Mouse (Mus musculus) stomach, embryonic 14.5 days (tissue): Measurements from ENCODE around the gene Tsnax. TPM values are rescaled to one million over a fixed set of nuclear protein-coding genes. Genes with fewer than 3 reads are reported as not detected.

Source experiments
- ATAC-seq: fragments of 200-750 bp; cut with Nextera tagmentation; 2 replicates; pipeline ENCODE4 v1.8.0; 2017; ENCODE audit warnings: low read depth, moderate TSS enrichment; ENCODE audit not compliant: insufficient number of reproducible peaks, insufficient read depth, low FRiP score
- H3K27ac ChIP-seq: fragments of 300-500 bp; sonication (generic); 2 replicates; pipeline ENCODE4 v1.5.1; 2014; ENCODE audit warnings: mild to moderate bottlenecking, low read length, moderate library complexity, mixed read lengths
- H3K27me3 ChIP-seq: fragments of 300-500 bp; sonication (generic); 2 replicates; pipeline ENCODE4 v1.6.1; 2014; ENCODE audit warnings: low read length, control low read depth, mixed read lengths; ENCODE audit not compliant: control insufficient read depth, insufficient read depth
- H3K36me3 ChIP-seq: fragments of 300-500 bp; sonication (generic); 2 replicates; pipeline ENCODE4 v1.6.1; 2014; ENCODE audit warnings: mild to moderate bottlenecking, control low read depth, low read length, moderate library complexity, mixed read lengths; ENCODE audit not compliant: control insufficient read depth, insufficient read depth
- H3K4me1 ChIP-seq: fragments of 300-500 bp; sonication (generic); 2 replicates; pipeline ENCODE4 v1.6.1; 2014; ENCODE audit warnings: low read length, control low read depth, mixed read lengths; ENCODE audit not compliant: control insufficient read depth, insufficient read depth
- H3K4me2 ChIP-seq: fragments of 300-500 bp; sonication (generic); replicated peaks from 2 replicates; pipeline ENCODE4 v1.6.1; 2014; ENCODE audit warnings: low read depth, low read length, control low read depth
- H3K4me3 ChIP-seq: fragments of 300-500 bp; sonication (generic); 2 replicates; pipeline ENCODE4 v1.5.1; 2014; ENCODE audit warnings: low read depth, low read length, control low read depth
- H3K9ac ChIP-seq: fragments of 300-500 bp; sonication (generic); replicated peaks from 2 replicates; pipeline ENCODE4 v1.6.1; 2014; ENCODE audit warnings: low read depth, mild to moderate bottlenecking, control low read depth, low read length, moderate library complexity, mixed read lengths
- H3K9me3 ChIP-seq: fragments of 300-500 bp; sonication (generic); 2 replicates; pipeline ENCODE4 v1.6.1; 2016; ENCODE audit warnings: low read depth, low read length, control low read depth; ENCODE audit not compliant: control insufficient read depth
- WGBS: fragments of 180-500 bp; shearing (Covaris S2); extraction: QIAGEN DNeasy Blood & Tissue Kit; methylation state at CpG from one replicate; pipeline ENCODE4 v1.1.7; 2014; 5-methylcytosine and 5-hydroxymethylcytosine counted together
- microRNA-seq: library from miRNA; unstranded; fragments of <30 nt; microRNA quantifications from one replicate; pipeline ENCODE4, GENCODE M21; 2016
- polyA plus RNA-seq: library from polyadenylated mRNA; unstranded; fragments of >200 nt; fragmentation: Nextera tagmentation; extraction: Ambion mirVana; gene quantifications from 2 replicates; pipeline ENCODE4 v1.2.1, GENCODE M21; 2014

The Tsnax gene
- polyA plus RNA-seq, 1 experiment from 2014 or later = 128 TPM

DNA sequence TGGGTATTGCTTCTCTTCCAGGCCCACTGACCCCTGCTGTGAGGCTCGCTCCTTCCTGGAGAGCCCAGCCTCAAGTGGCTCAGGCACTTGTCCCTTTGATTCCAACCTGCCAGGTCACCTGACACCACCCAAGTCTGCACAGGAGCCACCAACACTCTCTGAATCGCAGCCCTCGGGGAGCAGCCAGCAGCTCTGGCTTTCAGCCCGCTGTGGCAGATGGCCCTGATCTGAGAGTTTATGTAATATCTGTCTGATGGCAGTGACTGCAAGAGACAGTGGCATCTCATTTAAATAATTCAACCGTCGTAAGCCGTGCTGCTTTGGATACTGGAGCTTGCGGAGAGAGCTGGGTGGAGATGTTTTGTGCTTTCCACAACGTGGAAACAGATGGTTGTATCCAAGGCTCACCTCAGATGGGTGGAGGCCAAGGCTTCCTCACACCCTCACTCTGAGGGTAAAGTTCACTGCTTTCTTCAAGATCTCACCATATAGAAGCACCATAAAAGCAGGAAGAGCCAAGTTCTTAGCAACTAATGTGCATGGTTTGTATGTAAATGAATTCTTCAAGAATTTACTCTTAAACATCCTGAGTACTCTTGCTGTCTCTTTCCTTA lies 66.1 kb downstream of the Tsnax start:
- Histone ChIP-seq H3K4me1 (peaks cover 5% of the 10 kb centered on the region; the same call in 1 of the 2 replicates), H3K9ac (no peak overlapping the region), H3K36me3 (no peaks in the 10 kb centered on the region), H3K27ac (no peak overlapping the region), H3K9me3 (no peaks in the 10 kb centered on the region), H3K27me3 (no peaks in the 10 kb centered on the region), H3K4me3 (no peak overlapping the region), H3K4me2 (no peak overlapping the region)
- 48% methylated on average over 9 of the region's 9 CpGs for WGBS
- no peak for ATAC-seq

DNA sequence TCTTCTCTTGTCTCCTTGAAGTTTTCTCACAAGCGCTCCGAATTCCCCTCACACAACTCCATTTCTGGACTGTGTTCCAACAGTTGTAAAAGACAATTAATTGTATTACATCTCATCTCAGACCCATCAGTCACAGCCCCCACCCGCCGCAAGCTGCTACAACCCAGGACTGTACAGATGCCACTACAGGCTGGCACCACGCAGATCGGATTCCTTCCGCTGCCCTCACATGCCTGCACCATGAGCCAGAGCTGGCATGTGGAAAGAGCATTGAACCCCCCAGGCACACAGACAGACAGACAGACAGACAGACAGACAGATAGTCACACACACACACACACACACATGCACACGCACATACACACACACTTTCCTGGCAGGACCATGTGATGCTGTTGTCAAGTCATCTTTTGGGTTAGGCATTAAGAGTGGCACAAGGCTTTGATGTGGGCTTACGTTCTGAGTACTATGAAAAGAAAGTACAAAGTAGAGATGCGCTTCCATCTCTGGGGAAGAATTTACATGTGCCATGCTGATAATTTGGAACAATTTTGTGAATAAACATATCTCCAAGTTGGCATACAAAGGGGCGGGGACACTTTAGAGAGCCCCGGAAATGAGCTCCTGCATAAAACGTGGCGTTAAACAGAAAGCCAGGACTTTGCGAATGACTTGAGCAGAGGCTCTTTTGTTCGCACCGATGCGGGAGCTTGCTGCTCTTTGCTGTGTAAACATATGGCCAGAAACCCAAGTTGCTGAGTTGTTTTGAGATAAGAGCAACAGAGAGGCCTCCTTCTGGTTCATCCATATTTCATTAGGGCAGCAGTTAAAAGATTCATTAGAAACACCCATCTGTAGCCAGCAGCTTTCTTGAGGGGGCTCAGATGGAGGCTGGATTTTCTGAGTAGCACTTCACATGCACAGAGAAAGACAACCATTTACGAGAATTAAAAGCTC lies 67.9 kb downstream of the Tsnax start:
- H3K4me2 ChIP-seq = peak overlapping the region; percentile 17; the same call in 1 of the 2 replicates
- H3K9me3 ChIP-seq = no peaks in the 10 kb centered on the region
- ATAC-seq = no peak

DNA sequence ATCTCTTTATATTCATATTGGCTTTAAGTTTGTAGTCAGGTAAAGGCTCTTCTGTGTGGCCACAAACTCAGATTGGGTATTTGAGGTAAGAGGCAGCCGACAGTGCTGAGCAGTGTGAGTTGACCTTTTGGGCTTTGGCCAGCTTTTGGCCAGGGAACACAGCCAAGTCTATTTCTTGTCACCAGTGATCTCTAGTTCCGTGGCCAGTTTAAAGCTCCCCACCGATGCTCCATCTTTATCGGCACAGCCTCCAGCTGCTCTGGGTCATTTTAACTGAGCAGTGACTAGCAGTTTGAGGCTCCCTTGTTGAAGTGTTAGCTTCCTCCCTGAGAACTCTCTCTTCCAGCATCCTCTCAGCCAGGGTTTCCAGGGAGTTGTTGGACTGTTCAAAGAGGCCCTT lies 70.9 kb downstream of the Tsnax start:
- Histone ChIP-seq H3K4me3 (no peak overlapping the region), H3K9ac (no peak overlapping the region), H3K9me3 (no peaks in the 10 kb centered on the region), H3K36me3 (no peaks in the 10 kb centered on the region), H3K4me1 (peaks cover 5% of the 10 kb centered on the region; the same call in 1 of the 2 replicates), H3K27ac (peak overlapping the region; percentile 58), H3K4me2 (no peak overlapping the region), H3K27me3 (no peaks in the 10 kb centered on the region)
- 55% methylated on average over 4 of the region's 4 CpGs for WGBS
- ATAC-seq = no peak

More for the DNA sequence above, 67.9 kb downstream of the Tsnax start:
- Histone ChIP-seq H3K4me1 (peaks cover 5% of the 10 kb centered on the region; the same call in 1 of the 2 replicates), H3K27me3 (no peaks in the 10 kb centered on the region), H3K4me3 (no peak overlapping the region), H3K27ac (no peak overlapping the region), H3K9ac (no peak overlapping the region), H3K36me3 (no peaks in the 10 kb centered on the region)
- WGBS = 67% methylated on average over 19 of the region's 19 CpGs

Small RNA genes lying within 50 kb of the gene (microRNA-seq; reads per million reads assigned to microRNA genes)
- not detected for gene Gm22197

Other genes starting within 250 kb of the Tsnax start
- gene Trim67, start 219.9 kb upstream of the Tsnax start, polyA plus RNA-seq = 0.95 and 1.1 TPM in 2 replicates
- 92.8 and 98.0 TPM in 2 replicates for gene Gnpat, start 150.0 kb upstream of the Tsnax start, polyA plus RNA-seq
- 43.7 and 44.0 TPM in 2 replicates for gene 2810004N23Rik, start 149.9 kb upstream of the Tsnax start, polyA plus RNA-seq
- gene Exoc8, start 115.3 kb upstream of the Tsnax start, polyA plus RNA-seq = 7.8 and 8.9 TPM in 2 replicates
- gene Sprtn, start 115.1 kb upstream of the Tsnax start, polyA plus RNA-seq = 6.9 and 9.1 TPM in 2 replicates
- 20.1 and 21.8 TPM in 2 replicates for gene Egln1, start 63.7 kb upstream of the Tsnax start, polyA plus RNA-seq
- gene Disc1, start 41.2 kb downstream of the Tsnax start, polyA plus RNA-seq = 1.9 and 3.0 TPM in 2 replicates